Mouse (Mus musculus): ENCODE data around the gene Adcy2. TPM values are rescaled to one million over a fixed set of nuclear protein-coding genes. Genes with fewer than 3 reads are reported as not detected.

Adcy2 gene
- total RNA-seq, 1 experiment = 1.3 TPM

GRCm38 (mm10) chr13:68848265-68848664 lies 151.1 kb downstream of the Adcy2 start:
- no peak for DNase-seq (ENCODE audit: low read depth, low spot score)
- Histone ChIP-seq H3K27ac (ENCODE audit: insufficient read depth, low read depth, low read length, poor library complexity, severe bottlenecking) (no peak overlapping the region), H3K9ac (ENCODE audit: insufficient read depth, low read depth, low read length, poor library complexity, severe bottlenecking) (no peak overlapping the region), H3K36me3 (ENCODE audit: control insufficient read depth, insufficient read depth, low read length, poor library complexity, severe bottlenecking) (no peaks in the 10 kb centered on the region), H3K4me3 (ENCODE audit: insufficient read depth in 1 of 2, low read depth in 1 of 2, low read length in 2 of 2, poor library complexity in 1 of 2, severe bottlenecking in 1 of 2) (no peak overlapping the region), H3K9me3 (ENCODE audit: control insufficient read depth, insufficient read depth, low read depth, low read length) (no peaks in the 10 kb centered on the region), H3K4me1 (ENCODE audit: control insufficient read depth in 2 of 2, insufficient read depth in 2 of 2, low read length in 2 of 2, poor library complexity in 1 of 2) (no peaks in the 10 kb centered on the region)
- in situ Hi-C loops (cut with MboI; ENCODE audit: low sequenced_read_pairs in 2 of 2, unreplicated experiment in 2 of 2) = no loop called here
- no peak for TF ChIP-seq MAFK (IDR thresholded peaks at IDR 0.05; ENCODE audit: insufficient read depth, low read depth, low read length)
- TF ChIP-seq ZNF384 (IDR thresholded peaks at IDR 0.05; ENCODE audit: low read depth, low read length) = no peak
- TF ChIP-seq CHD2 (IDR thresholded peaks at IDR 0.05; ENCODE audit: low read depth, low read length) = no peak
- no peak for TF ChIP-seq HCFC1 (IDR thresholded peaks at IDR 0.05; ENCODE audit: borderline replicate concordance, insufficient read depth, low read length)

DNA sequence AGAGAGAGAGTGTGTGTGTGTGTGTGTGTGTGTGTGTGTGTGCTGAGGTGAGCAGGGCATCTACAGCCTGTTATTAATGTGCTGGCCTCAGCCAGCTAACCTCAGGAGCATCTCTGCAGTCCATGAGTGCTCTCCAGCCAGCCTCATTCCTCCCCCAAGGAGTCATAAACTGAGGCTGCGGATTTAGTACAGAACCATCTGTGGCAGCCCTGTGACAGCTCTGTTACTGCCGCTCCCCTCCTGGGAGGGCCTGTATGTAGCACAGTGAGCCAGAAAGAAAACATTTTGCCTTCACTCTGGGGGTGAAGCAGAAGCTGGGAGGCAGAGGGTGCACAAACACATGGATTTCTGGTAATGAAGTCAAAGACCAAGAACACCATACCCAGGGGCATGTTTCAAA lies 159.8 kb downstream of the Adcy2 start:
- no peaks in the 10 kb centered on the region for H3K9me3 ChIP-seq (ENCODE audit: control insufficient read depth, insufficient read depth, low read depth, low read length)
- no peak overlapping the region for H3K9ac ChIP-seq (ENCODE audit: insufficient read depth, low read depth, low read length, poor library complexity, severe bottlenecking)
- no peaks in the 10 kb centered on the region for H3K36me3 ChIP-seq (ENCODE audit: control insufficient read depth, insufficient read depth, low read length, poor library complexity, severe bottlenecking)
- H3K4me1 ChIP-seq (ENCODE audit: control insufficient read depth in 2 of 2, insufficient read depth in 2 of 2, low read length in 2 of 2, poor library complexity in 1 of 2) = no peaks in the 10 kb centered on the region
- H3K4me3 ChIP-seq (ENCODE audit: insufficient read depth in 1 of 2, low read depth in 1 of 2, low read length in 2 of 2, poor library complexity in 1 of 2, severe bottlenecking in 1 of 2) = no peak overlapping the region
- no peak for DNase-seq (ENCODE audit: low read depth, low spot score)
- no peak for TF ChIP-seq MAFK (IDR thresholded peaks at IDR 0.05; ENCODE audit: insufficient read depth, low read depth, low read length)
- TF ChIP-seq ZNF384 (IDR thresholded peaks at IDR 0.05; ENCODE audit: low read depth, low read length) = no peak
- no peak for TF ChIP-seq ZC3H11A (IDR thresholded peaks at IDR 0.05; ENCODE audit: borderline replicate concordance, low read depth, low read length)
- no peak overlapping the region for H3K27ac ChIP-seq (ENCODE audit: insufficient read depth, low read depth, low read length, poor library complexity, severe bottlenecking)
- in situ Hi-C loops (cut with MboI; ENCODE audit: low sequenced_read_pairs in 2 of 2, unreplicated experiment in 2 of 2) = no loop called here

DNA sequence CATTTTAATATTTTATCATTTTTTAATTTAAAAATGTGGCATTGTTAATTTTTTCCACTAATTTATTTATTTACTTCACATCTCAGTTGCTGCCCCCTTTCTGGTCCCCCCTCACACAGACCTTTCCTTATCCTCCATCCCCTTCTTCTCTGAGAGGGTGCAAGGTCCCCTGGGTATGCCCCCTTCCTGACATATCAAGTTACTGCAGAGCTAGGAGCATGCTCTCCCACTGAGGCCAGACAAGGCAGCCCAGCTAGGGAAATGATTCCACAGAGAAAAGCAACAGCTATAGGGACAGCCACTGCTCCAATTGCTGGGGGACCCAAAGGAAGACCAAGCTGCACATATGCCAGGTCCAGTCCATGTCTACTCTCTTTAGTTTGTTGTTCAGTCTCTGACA lies 163.2 kb downstream of the Adcy2 start:
- Histone ChIP-seq H3K4me1 (ENCODE audit: control insufficient read depth in 2 of 2, insufficient read depth in 2 of 2, low read length in 2 of 2, poor library complexity in 1 of 2) (no peaks in the 10 kb centered on the region), H3K27ac (ENCODE audit: insufficient read depth, low read depth, low read length, poor library complexity, severe bottlenecking) (no peak overlapping the region), H3K9ac (ENCODE audit: insufficient read depth, low read depth, low read length, poor library complexity, severe bottlenecking) (no peak overlapping the region), H3K4me3 (ENCODE audit: insufficient read depth in 1 of 2, low read depth in 1 of 2, low read length in 2 of 2, poor library complexity in 1 of 2, severe bottlenecking in 1 of 2) (no peak overlapping the region), H3K36me3 (ENCODE audit: control insufficient read depth, insufficient read depth, low read length, poor library complexity, severe bottlenecking) (no peaks in the 10 kb centered on the region), H3K9me3 (ENCODE audit: control insufficient read depth, insufficient read depth, low read depth, low read length) (no peaks in the 10 kb centered on the region)
- in situ Hi-C loops (cut with MboI; ENCODE audit: low sequenced_read_pairs in 2 of 2, unreplicated experiment in 2 of 2) = no loop called here
- TF ChIP-seq ZNF384 (IDR thresholded peaks at IDR 0.05; ENCODE audit: low read depth, low read length) = no peak
- no peak for TF ChIP-seq MAFK (IDR thresholded peaks at IDR 0.05; ENCODE audit: insufficient read depth, low read depth, low read length)
- no peak for TF ChIP-seq HCFC1 (IDR thresholded peaks at IDR 0.05; ENCODE audit: borderline replicate concordance, insufficient read depth, low read length)
- no peak for TF ChIP-seq CHD2 (IDR thresholded peaks at IDR 0.05; ENCODE audit: low read depth, low read length)
- no peak for TF ChIP-seq ZC3H11A (IDR thresholded peaks at IDR 0.05; ENCODE audit: borderline replicate concordance, low read depth, low read length)
- no peak for DNase-seq (ENCODE audit: low read depth, low spot score)

DNA sequence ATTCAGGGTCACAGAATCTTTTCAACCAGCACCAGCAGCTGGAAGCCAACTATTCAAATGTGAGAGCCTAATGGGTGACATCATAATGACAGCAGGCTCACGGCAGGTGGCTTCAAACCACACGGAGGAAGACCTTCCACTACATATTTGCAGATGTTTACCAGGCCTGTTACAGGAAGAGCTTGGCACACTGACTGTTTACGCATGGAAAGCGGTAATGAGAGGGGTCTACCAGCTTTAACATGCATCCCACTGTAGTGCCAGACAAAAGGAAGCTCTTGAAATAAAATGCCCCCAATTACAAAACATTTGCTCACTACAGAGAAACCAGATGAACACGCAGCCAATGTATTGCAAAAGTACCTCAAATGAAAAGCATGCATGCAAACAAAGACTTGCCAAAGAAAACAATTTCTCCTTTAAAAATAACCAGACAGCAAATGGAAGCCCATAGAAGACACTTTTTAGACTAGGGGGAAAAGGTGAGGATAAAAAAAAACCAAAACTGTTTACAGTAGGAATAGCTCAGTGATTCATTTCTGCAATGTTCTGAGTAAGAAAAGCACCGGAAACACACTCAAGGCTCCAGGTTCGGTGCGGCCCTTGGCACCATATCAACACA lies 163.8 kb downstream of the Adcy2 start:
- no peak overlapping the region for H3K27ac ChIP-seq (ENCODE audit: insufficient read depth, low read depth, low read length, poor library complexity, severe bottlenecking)
- TF ChIP-seq ZNF384 (IDR thresholded peaks at IDR 0.05; ENCODE audit: low read depth, low read length) (no peak), HCFC1 (IDR thresholded peaks at IDR 0.05; ENCODE audit: borderline replicate concordance, insufficient read depth, low read length) (no peak), CHD2 (IDR thresholded peaks at IDR 0.05; ENCODE audit: low read depth, low read length) (no peak), ZC3H11A (IDR thresholded peaks at IDR 0.05; ENCODE audit: borderline replicate concordance, low read depth, low read length) (no peak), MAFK (IDR thresholded peaks at IDR 0.05; ENCODE audit: insufficient read depth, low read depth, low read length) (no peak)
- no peaks in the 10 kb centered on the region for H3K4me1 ChIP-seq (ENCODE audit: control insufficient read depth in 2 of 2, insufficient read depth in 2 of 2, low read length in 2 of 2, poor library complexity in 1 of 2)
- in situ Hi-C loops (cut with MboI; ENCODE audit: low sequenced_read_pairs in 2 of 2, unreplicated experiment in 2 of 2) = no loop called here
- H3K4me3 ChIP-seq (ENCODE audit: insufficient read depth in 1 of 2, low read depth in 1 of 2, low read length in 2 of 2, poor library complexity in 1 of 2, severe bottlenecking in 1 of 2) = no peak overlapping the region
- DNase-seq (ENCODE audit: low read depth, low spot score) = no peak
- no peaks in the 10 kb centered on the region for H3K36me3 ChIP-seq (ENCODE audit: control insufficient read depth, insufficient read depth, low read length, poor library complexity, severe bottlenecking)
- H3K9ac ChIP-seq (ENCODE audit: insufficient read depth, low read depth, low read length, poor library complexity, severe bottlenecking) = no peak overlapping the region
- H3K9me3 ChIP-seq (ENCODE audit: control insufficient read depth, insufficient read depth, low read depth, low read length) = no peaks in the 10 kb centered on the region

- no peaks in the 10 kb centered on the region for H3K4me1 ChIP-seq (ENCODE audit: control insufficient read depth in 2 of 2, insufficient read depth in 2 of 2, low read length in 2 of 2, poor library complexity in 1 of 2)
- DNase-seq (ENCODE audit: low read depth, low spot score) = no peak
- H3K9ac ChIP-seq (ENCODE audit: insufficient read depth, low read depth, low read length, poor library complexity, severe bottlenecking) = no peak overlapping the region
- in situ Hi-C loops (cut with MboI; ENCODE audit: low sequenced_read_pairs in 2 of 2, unreplicated experiment in 2 of 2) = no loop called here
- H3K4me3 ChIP-seq (ENCODE audit: insufficient read depth in 1 of 2, low read depth in 1 of 2, low read length in 2 of 2, poor library complexity in 1 of 2, severe bottlenecking in 1 of 2) = no peak overlapping the region
- TF ChIP-seq HCFC1 (IDR thresholded peaks at IDR 0.05; ENCODE audit: borderline replicate concordance, insufficient read depth, low read length) (no peak), MAFK (IDR thresholded peaks at IDR 0.05; ENCODE audit: insufficient read depth, low read depth, low read length) (no peak), ZNF384 (IDR thresholded peaks at IDR 0.05; ENCODE audit: low read depth, low read length) (no peak), CHD2 (IDR thresholded peaks at IDR 0.05; ENCODE audit: low read depth, low read length) (no peak), ZC3H11A (IDR thresholded peaks at IDR 0.05; ENCODE audit: borderline replicate concordance, low read depth, low read length) (no peak)
- no peak overlapping the region for H3K27ac ChIP-seq (ENCODE audit: insufficient read depth, low read depth, low read length, poor library complexity, severe bottlenecking)
- no peaks in the 10 kb centered on the region for H3K36me3 ChIP-seq (ENCODE audit: control insufficient read depth, insufficient read depth, low read length, poor library complexity, severe bottlenecking)
- no peaks in the 10 kb centered on the region for H3K9me3 ChIP-seq (ENCODE audit: control insufficient read depth, insufficient read depth, low read depth, low read length)
Measured at GRCm38 (mm10) chr13:68832141-68832540, 167.2 kb downstream of the Adcy2 start.

Data from ES-E14 (cell line).